Comparison of ENCODE assay signal across 14 mouse cellular contexts in genomic region chr19:25392135-25392534, GRCm38 (mm10).
"Had no signal": no experiment of that assay in that cellular context is flagged by ENCODE, and none has a peak within 500 bp of the region (broad histone marks: within the 10 kb centered on the region; RNA-seq: fewer than 3 reads in every experiment).

No protein-coding gene starts in this region.

- ATAC-seq: intestine, embryonic 15.5 days had no signal

- H3K4me1 ChIP-seq: liver, embryonic 15.5 days had no signal

- H3K9ac ChIP-seq: intestine, embryonic 15.5 days; kidney, embryonic 15.5 days; liver, embryonic 15.5 days; neural tube, embryonic 12.5 days had no signal

- H3K27me3 ChIP-seq: intestine, embryonic 15.5 days; kidney, embryonic 15.5 days; liver, embryonic 15.5 days; neural tube, embryonic 12.5 days had no signal

- H3K4me2 ChIP-seq: intestine, embryonic 15.5 days; kidney, embryonic 15.5 days; liver, embryonic 11.5 days; liver, embryonic 15.5 days; neural tube, embryonic 12.5 days had no signal

- H3K4me3 ChIP-seq: intestine, embryonic 15.5 days; kidney, embryonic 15.5 days; left cerebral cortex, adult 2 months; limb, embryonic 10.5 days; liver, embryonic 15.5 days; neural tube, embryonic 12.5 days had no signal

- DNase-seq: kidney, adult 2 months; kidney, postnatal 25 days; midbrain, embryonic 14.5 days; right cerebral cortex, postnatal 4 days; spleen, adult 18-20 months; thymus, adult 2 months; thymus, postnatal 25 days had no signal

- H3K9me3 ChIP-seq: intestine, embryonic 15.5 days; kidney, embryonic 15.5 days; limb, embryonic 10.5 days; liver, embryonic 15.5 days; neural tube, embryonic 12.5 days had no signal

- H3K36me3 ChIP-seq: intestine, embryonic 15.5 days; kidney, embryonic 15.5 days; limb, embryonic 10.5 days; liver, embryonic 15.5 days; neural tube, embryonic 12.5 days had no signal

- H3K27ac ChIP-seq: intestine, embryonic 15.5 days; kidney, embryonic 15.5 days; left cerebral cortex, adult 2 months; limb, embryonic 10.5 days; liver, embryonic 15.5 days; neural tube, embryonic 12.5 days had no signal
